Mouse (Mus musculus) right cerebral cortex, adult 2 months (tissue): Measurements from ENCODE around the gene Vwa1.
A peak's percentile ranks its signal among the peaks of the same experiment; 100 is the strongest.
"Not testable (repeated sequence)": the region's sequence is repeated elsewhere in the genome, so short reads cannot be mapped to it uniquely, and the experiment has no call there.

Experiments
- DNase-seq, 2 experiments: peaks; one replicate each; pipeline ENCODE4 v3.0.0; 2021 to 2022; ENCODE audit warnings: low spot score in 2 of 2

Vwa1 gene

DNA sequence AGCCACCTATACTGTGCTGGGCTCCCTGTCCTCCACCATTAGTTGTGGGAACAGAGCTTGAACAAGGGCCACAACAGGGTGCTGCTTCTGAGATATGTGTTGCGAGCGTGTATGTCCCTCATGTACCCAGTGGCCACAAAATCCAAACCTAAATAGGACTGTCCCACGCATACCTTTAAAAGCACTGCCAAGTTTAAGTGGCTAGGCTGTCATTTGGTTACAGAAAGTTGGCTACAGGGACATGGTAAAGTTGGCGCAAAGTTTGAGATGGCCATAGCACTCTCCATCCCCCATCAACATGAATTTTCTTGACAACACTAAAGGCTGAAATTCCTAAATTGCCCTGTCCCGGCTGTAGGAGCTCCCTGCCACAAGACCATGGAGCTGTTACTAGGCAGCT lies 29.4 kb downstream of the Vwa1 start:
- DNase-seq: no peak

DNA sequence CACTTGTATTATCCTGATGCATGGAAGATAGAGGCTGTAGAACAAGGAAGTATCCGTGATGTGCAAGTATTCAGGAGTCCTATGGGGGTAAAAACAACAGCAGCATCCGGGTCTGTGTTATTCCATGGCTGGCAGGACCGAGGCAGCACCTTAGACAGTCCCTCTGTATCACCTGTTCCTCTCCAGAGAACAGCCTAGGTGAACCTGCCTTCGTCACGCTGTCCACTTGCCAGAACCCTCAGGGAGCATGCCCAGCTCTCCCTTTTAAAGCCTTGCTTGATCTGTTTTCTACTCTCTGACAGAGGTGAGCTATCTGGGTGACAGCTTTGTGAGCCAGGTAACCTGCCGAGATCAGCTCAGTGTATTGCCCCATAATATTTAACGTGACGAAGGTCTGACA lies 30.0 kb downstream of the Vwa1 start:
- no peak for DNase-seq

DNA sequence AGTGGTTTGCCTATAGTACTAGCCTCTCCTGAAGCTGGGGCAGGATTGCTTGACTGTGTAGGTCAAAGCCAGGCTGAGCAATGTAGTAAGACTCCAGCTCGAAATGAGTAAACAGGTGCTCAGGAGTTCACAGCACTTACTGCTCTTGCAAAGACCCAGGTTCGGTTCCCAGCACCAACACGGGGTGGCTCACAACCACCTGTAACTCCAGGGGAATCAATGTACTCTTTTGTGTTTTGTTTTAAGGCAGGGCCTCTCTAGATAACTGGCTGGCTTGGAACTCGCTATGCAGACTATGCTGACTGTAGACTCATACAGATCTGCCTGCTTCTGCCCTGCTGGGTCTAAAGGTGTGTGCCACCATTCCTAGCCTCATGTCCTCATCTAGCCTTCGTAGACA lies 31.8 kb downstream of the Vwa1 start:
- DNase-seq: no peak

DNA sequence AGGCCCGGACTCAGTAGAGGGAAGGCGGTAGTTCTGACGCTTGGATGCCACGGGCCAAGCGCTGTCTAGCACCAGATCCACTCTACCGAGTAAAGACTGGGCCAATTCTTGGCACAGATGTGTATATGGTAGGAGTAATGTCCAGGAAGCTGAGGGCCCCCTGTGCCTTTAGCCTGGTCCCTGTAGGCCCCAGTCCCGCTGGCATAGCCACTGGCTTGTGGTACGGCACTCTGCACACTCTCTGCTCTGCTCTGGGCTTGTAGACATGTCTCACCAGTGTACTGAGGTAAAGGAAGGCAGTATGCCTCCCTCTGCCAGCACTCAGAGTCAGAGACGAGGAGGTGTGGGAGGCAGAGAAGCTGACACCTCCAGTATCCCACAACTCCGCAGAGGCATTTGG lies 33.8 kb downstream of the Vwa1 start:
- DNase-seq: not testable (repeated sequence)

DNA sequence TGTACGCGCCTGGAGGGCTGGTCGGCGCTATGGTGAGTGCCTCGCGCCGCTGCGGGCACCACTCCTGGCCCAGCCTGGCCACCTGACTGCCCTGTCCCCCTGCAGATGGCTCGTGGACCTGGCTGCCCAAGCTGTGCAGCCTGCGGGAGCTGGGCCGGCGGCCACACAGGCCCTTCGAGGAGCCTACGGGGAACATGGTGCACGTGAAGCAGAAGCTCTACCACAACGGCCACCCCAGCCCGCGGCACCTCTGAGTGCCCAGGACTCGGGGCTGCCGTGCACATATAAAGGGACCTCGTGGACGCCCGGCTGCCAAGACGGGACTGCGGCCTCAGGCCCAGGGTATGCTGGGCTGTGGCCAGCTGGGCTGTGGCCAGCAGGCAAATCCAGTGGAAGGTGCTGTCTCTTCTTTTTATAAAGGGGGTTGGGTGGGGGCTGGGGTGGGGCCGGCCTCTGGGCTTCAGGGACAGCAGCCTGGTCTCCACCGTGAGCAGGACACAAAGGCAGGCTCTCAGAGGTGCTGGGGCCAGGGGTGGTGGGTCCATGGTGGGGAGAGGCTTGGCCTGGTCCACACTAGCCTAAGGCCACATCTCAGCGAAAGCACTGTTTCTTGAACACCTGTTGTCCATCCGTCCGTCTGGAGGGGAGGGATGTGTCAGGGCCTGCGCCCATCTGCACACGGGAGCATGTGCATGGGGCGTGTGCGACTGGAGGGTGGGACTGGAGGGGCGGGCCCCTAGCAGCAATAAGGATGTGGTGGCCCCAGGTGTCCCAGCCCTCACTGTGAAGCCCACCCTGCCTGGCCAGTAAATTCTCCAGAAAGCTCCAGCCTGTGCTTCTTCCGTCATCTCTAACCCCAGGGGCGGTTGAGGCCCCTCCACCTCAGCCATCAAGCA lies 34.5 kb downstream of the Vwa1 start:
- no peak for DNase-seq

DNA sequence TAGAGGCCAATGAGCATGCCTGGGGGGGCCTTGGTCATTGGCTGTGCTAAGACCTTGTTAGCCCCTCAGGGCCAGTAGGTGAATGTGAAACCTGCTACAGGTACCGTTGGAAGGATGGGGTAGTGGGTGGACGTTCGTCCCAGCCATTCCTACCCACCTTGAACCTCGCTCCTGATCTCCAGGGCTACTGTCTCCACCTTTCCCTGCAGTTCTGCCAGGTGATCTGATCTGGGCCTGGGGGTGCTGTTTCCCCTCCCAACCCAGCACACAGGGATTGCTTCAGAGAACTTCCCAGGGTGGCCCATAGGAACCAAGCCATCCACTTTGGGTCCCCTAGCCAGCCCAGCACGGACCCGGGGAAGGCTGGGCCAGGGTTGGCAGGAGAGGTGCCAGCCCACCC lies 35.3 kb downstream of the Vwa1 start:
- DNase-seq: no peak

DNA sequence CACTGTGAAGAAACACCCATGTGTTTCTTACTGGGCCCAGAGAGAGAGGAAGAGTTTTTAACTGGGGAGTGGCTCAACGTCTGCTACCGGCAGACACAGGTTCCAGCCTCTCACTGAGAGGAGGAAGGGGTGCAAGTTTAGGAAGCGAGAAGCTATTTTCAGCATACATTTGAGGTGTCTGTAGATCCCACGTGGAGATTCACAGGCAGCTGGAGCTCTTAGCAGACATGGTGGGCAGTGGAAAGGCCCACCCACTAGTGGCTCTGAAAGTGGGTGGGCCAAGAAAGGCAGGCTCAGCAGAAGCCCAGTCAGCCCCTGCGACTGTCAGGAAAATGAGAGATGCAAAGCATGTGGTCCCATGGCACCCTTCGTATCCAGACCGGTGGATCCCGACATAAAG lies 36.2 kb downstream of the Vwa1 start:
- DNase-seq: peak; percentile 51 to 62

DNA sequence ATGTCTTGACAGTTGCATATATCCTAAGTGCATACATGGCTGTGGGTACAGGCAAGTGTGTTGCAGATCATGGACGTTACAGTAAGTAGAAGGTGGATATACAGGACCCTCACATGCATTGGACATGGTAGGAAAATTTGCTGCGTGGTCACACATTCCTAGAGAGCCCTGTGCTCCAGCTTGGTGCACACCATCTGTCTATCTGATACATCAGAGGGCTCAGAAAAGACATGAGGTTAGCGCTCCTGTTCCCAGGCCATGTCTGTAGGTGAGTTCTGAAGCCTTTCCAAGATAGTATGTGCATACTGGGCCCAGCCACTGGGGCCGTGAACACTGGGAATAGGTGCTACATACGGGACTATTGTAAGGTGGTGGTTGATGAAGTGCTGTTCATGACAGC lies 38.1 kb downstream of the Vwa1 start:
- DNase-seq: no peak

DNA sequence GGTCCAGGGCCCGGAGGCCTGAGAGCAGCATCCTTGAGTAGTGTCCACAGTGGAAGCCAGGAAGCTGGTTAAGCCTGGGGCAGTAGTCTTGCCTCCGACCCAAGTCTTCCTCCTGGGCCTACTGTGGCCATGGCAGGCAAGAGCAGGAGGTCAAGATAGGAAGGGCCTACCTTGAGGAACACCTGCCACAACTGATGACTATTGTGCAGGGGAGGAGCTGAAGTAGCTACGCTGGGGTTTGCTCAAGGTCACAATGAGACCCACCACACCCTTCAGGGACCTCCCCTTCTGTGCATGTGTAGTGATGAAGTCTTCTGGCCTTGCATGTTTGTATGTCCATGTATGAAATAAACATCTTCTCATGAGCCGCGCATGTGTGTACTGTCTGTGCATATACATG lies 38.7 kb downstream of the Vwa1 start:
- DNase-seq: no peak

DNA sequence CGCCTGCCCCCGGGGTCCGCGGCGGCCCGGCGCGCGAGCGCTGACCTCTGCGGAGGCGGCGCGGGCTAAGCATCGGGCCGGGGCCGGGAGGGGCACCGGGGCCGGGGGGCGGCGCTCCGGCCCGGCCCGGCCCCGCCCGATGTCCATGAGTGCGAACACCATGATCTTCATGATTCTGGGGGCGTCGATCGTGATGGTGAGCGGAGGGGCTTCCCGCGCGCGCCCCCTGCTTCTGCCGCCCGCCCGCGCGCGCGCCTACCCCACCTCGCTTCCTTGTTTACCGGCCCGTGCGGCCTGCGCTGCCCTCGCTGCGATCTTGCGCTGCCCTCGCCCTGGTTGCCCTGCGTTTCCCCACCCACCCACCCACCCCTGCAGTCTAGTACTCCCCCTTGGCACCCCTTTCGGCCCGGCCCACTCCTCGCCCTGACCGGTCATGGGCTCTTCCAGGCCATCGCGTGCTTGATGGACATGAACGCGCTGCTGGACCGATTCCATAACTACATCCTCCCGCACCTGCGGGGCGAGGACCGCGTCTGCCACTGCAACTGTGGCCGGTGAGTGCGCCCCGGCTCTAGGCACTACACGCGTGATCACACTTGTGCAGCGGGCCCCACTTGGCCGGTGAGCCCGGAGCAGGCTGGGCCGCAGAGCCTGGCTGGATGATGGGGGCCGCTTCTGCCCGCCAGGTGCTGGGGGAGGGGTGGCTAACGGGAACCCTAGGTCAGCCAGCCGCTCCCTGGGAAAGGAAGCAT lies 39.4 kb downstream of the Vwa1 start:
- peak; percentile 46 to 52 for DNase-seq

DNA sequence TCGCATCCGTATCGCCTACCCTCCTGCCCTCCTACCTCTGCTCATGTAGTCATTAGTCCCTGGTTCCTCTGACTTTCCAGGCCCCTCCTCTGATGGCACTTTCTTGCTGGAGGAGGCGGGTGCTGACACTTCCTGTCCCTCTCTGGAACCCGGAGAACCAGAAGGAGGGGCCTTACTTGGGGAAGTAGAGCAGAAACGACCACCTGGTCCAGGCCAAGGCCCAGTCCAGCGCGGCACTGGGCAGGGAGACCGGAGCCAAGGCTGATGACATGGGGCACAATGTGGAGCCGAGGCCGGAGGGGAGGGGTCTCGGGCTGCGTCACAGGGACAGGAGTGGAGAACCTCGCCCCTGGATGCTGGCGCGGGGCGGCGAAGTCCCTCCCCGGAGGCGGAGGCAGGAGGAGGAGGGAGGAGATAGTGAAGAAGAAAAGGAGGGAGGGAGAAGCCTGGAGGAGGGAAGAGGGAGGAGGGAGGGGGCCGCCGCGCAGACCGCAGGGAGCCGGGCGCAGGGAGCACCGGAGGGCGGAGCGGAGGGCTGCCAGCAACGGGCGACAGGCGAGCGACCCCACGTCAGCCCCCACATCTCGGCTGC lies 40.1 kb downstream of the Vwa1 start, which contains the start of gene Tmem240:
Tmem240 (plus strand) TSS at position 451 of the 592 bp plus-strand sequence.
- peak; percentile 87 to 88 for DNase-seq

DNA sequence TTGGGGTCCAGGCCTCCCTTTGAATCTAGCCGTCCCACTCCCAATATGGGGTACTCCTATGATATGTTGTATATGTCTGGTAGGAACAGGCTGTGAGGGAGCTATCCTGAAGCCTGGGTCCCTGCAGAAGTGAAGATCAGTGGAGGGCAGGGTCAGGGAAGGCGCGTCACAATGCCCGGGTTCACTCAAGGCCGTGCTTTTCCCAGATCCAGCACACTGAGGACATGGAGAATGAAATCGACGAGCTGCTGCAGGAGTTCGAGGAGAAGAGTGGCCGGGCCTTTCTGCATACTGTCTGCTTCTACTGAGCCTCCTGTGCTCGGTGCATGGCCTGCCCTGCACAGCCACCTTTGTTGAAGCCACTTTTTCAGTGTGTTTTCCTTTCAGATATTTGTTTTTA lies 41.2 kb downstream of the Vwa1 start:
- no peak for DNase-seq

DNA sequence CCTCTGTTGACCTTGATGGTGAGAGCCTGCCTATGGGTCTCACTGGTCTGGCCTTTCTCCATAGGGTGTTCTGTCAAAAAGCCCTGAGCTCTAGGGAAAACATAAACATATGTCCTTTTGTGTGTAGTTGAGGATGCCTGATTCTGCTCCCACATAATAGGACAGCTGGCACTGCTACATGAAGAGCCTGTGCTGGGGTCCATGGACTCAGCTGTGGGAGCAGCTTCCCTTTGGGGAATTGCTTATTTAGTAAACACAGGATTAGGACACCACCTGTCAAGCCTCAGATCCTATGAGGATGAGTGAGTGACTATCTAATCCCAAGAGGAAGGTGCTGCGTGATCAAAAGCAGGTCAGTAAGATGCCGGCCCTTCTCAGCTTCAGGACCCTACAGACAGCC lies 46.5 kb downstream of the Vwa1 start:
- DNase-seq: no peak

DNA sequence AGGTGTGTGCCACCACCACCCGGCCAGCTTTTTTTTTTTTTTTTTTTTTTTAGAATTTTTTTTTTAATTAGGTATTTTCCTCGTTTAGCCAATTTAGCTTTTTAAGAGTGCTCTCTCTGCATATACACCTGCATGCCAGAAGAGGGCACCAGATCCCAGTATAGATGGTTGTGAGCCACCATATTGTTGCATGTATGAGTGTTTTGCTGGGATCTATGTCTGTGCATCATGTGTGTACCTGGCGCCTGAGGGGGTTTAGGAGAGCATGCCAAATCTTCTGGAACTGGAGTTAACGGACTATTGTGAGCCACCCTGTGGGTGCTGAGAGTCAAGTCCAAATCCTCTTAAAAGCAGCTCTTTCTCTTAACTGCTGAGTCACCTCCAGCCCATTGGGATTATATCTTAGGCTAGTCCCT lies 52.8 kb downstream of the Vwa1 start:
- no peak for DNase-seq
